Mouse (Mus musculus): ENCODE measurements at regions not wholly inside any gene's neighbourhood (a gene's known extent, or its start where the extent isn't known, plus 50 kb on each side); places are given as distances from the start of the nearest gene placed in this dataset.

- Histone ChIP-seq H3K9me3 (ENCODE audit: control insufficient read depth, low read length) (no peaks in the 10 kb centered on the region), H3K27me3 (replicated peaks; ENCODE audit: control insufficient read depth, insufficient read depth, low read length) (no peaks in the 10 kb centered on the region), H3K36me3 (ENCODE audit: control insufficient read depth, insufficient read depth, low read length) (no peaks in the 10 kb centered on the region), H3K4me3 (ENCODE audit: low read depth, low read length) (no peak overlapping the region), H3K4me2 (ENCODE audit: low read length) (no peak overlapping the region), H3K27ac (ENCODE audit: low read depth) (no peak overlapping the region), H3K9ac (ENCODE audit: low read length) (no peak overlapping the region), H3K4me1 (replicated peaks; ENCODE audit: control insufficient read depth, insufficient read depth, low read length) (no peaks in the 10 kb centered on the region)
- WGBS: 70% methylated on average over 4 of the region's 4 CpGs
- DNase-seq (ENCODE audit: low spot score) (no peak), ATAC-seq (replicated peaks; ENCODE audit: low FRiP score, low TSS enrichment, low read depth) (no peak)
These were observed 707.0 kb upstream of the Nectin3 start for GRCm38 (mm10) chr16:47205339-47205738.

DNA sequence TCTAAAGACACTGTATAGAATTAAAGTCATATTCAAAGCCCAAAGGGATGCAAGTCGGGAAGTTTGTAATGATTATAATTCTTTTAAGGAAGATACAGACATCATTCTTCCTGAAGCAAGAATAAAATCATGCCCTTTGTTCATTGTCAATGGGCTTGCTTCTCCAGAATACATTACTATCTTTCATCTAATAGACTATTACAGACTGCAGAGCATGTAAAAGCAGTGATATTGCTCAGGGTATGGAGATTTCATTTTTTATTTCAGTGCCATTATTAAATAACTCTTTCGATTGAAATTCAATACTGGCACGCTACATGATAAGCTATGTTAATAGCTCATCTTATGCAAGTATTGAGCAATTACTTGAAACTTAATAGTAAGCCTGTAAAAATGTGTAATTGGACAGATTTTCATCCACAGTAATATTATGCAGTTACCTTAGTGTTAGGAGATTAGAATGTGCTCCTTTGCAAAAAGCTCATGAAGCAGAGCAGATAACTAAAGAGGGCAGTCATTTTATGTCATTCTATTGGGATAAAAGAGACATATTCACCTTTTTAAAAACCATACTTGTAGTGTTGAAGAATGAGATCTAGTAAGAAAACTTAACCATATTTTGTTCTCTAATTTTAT, 706.5 kb upstream of the Nectin3 start:
- no peak overlapping the region for H3K27ac ChIP-seq (ENCODE audit: low read depth)
- WGBS: 83% methylated on average over 3 of the region's 3 CpGs
- no peak for ATAC-seq (replicated peaks; ENCODE audit: low FRiP score, low TSS enrichment, low read depth)

DNA sequence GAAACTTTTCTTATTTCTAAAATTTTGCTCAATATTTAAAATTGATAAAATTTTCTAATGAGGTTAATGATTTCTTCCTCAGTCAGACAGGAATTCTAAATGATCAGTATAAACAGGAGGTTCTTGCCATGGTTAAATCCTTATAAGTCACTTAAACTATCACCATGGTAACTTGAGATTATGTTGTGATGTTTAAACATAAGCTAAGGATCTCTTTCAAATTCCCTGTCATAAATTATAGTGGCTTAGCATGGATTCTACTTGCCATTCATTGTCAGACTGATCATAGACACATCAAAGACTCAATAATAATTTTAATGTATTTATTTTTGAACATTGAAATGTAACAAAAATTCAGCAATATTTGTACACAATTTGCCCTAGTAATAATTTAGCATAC, 705.7 kb upstream of the Nectin3 start:
- H3K4me1 ChIP-seq (replicated peaks; ENCODE audit: control insufficient read depth, insufficient read depth, low read length): no peaks in the 10 kb centered on the region
- H3K27me3 ChIP-seq (replicated peaks; ENCODE audit: control insufficient read depth, insufficient read depth, low read length): no peaks in the 10 kb centered on the region
- H3K4me3 ChIP-seq (ENCODE audit: low read depth, low read length): no peak overlapping the region
- H3K27ac ChIP-seq (ENCODE audit: low read depth): no peak overlapping the region
- no peak overlapping the region for H3K9ac ChIP-seq (ENCODE audit: low read length)
- H3K9me3 ChIP-seq (ENCODE audit: control insufficient read depth, low read length): no peaks in the 10 kb centered on the region
- no peak for ATAC-seq (replicated peaks; ENCODE audit: low FRiP score, low TSS enrichment, low read depth)
- DNase-seq (ENCODE audit: low spot score): no peak
- no peaks in the 10 kb centered on the region for H3K36me3 ChIP-seq (ENCODE audit: control insufficient read depth, insufficient read depth, low read length)
- no peak overlapping the region for H3K4me2 ChIP-seq (ENCODE audit: low read length)

More for the DNA sequence above, 706.5 kb upstream of the Nectin3 start:
- Histone ChIP-seq H3K36me3 (ENCODE audit: control insufficient read depth, insufficient read depth, low read length) (no peaks in the 10 kb centered on the region), H3K9me3 (ENCODE audit: control insufficient read depth, low read length) (no peaks in the 10 kb centered on the region), H3K4me1 (replicated peaks; ENCODE audit: control insufficient read depth, insufficient read depth, low read length) (no peaks in the 10 kb centered on the region), H3K4me2 (ENCODE audit: low read length) (no peak overlapping the region), H3K4me3 (ENCODE audit: low read depth, low read length) (no peak overlapping the region), H3K9ac (ENCODE audit: low read length) (no peak overlapping the region), H3K27me3 (replicated peaks; ENCODE audit: control insufficient read depth, insufficient read depth, low read length) (no peaks in the 10 kb centered on the region)
- DNase-seq (ENCODE audit: low spot score): no peak

DNA sequence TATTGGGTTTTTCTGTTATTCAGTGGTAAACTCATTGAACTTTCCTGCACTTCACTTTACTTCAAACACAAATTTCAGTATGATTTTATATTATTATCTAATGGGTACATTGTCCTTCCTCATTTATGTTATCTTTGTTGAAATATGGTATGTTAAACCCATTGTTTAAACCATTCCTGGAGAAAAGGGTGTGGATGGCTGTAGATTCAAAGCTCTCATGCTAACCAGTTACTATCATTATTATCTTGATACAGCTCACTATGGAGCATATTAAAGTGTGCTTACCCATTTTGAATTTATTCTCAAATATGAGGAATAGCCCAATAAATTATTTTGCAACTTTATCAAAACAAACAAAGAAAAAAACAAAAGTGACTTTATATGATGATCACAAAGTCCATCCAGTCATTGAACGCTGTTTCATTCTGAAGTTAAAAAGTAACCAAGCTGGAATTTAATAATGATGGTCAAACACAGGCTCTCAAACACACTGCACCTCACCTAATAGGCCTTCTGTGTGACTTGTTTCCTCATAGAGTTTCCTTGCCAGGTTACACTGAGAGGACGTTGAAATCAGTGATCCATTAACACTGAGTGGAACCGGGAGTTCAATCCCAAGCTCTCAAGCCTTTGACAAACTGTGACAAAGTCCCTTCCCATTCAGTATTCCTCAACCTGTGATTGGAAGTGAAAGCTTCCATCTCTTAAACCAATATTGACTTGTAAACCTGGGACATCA, 673.3 kb upstream of the Nectin3 start:
- peak; percentile 84 for ATAC-seq (replicated peaks; ENCODE audit: low FRiP score, low TSS enrichment, low read depth)
- WGBS: 87% methylated on average over 3 of the region's 3 CpGs
- no peak for DNase-seq (ENCODE audit: low spot score)

GRCm38 (mm10) chr16:47164573-47164972, 666.2 kb upstream of the Nectin3 start:
- ATAC-seq (replicated peaks; ENCODE audit: low FRiP score, low TSS enrichment, low read depth) (no peak), DNase-seq (ENCODE audit: low spot score) (no peak)
- no peak overlapping the region for H3K9ac ChIP-seq (ENCODE audit: low read length)
- H3K9me3 ChIP-seq (ENCODE audit: control insufficient read depth, low read length): no peaks in the 10 kb centered on the region
- WGBS: 64% methylated on average over 2 of the region's 2 CpGs
- no peaks in the 10 kb centered on the region for H3K36me3 ChIP-seq (ENCODE audit: control insufficient read depth, insufficient read depth, low read length)
- H3K4me2 ChIP-seq (ENCODE audit: low read length): no peak overlapping the region
- H3K27me3 ChIP-seq (replicated peaks; ENCODE audit: control insufficient read depth, insufficient read depth, low read length): no peaks in the 10 kb centered on the region
- H3K4me1 ChIP-seq (replicated peaks; ENCODE audit: control insufficient read depth, insufficient read depth, low read length): no peaks in the 10 kb centered on the region
- no peak overlapping the region for H3K27ac ChIP-seq (ENCODE audit: low read depth)
- no peak overlapping the region for H3K4me3 ChIP-seq (ENCODE audit: low read depth, low read length)

More for the DNA sequence above, 673.3 kb upstream of the Nectin3 start:
- Histone ChIP-seq H3K36me3 (ENCODE audit: control insufficient read depth, insufficient read depth, low read length) (no peaks in the 10 kb centered on the region), H3K27me3 (replicated peaks; ENCODE audit: control insufficient read depth, insufficient read depth, low read length) (no peaks in the 10 kb centered on the region), H3K4me3 (ENCODE audit: low read depth, low read length) (no peak overlapping the region), H3K9me3 (ENCODE audit: control insufficient read depth, low read length) (no peaks in the 10 kb centered on the region), H3K4me2 (ENCODE audit: low read length) (no peak overlapping the region), H3K4me1 (replicated peaks; ENCODE audit: control insufficient read depth, insufficient read depth, low read length) (no peaks in the 10 kb centered on the region), H3K9ac (ENCODE audit: low read length) (no peak overlapping the region), H3K27ac (ENCODE audit: low read depth) (no peak overlapping the region)
